ENCODE assay signal across 8 mouse cellular contexts in genomic region chr12:25099563-25100408, GRCm38 (mm10). TPM values are rescaled to one million over a fixed set of nuclear protein-coding genes. Genes with fewer than 3 reads are reported as not detected.
DNase-seq lines count a peak whose midpoint lies in the region; ATAC-seq lines count a peak whose summit lies in the region.

No protein-coding gene starts in this region.

- H3K9me3 ChIP-seq in forebrain, embryonic 15.5 days, result no peaks in the 10 kb centered on the region
- H3K9me3 ChIP-seq in hindbrain, embryonic 15.5 days, result no peaks in the 10 kb centered on the region

- no peak for ATAC-seq in forebrain, embryonic 15.5 days (replicated peaks)
- ATAC-seq in hindbrain, embryonic 15.5 days (ENCODE audit: low FRiP score, low read depth), result no peak
- no peak for ATAC-seq in activated CD4-positive, CD25-positive, alpha-beta regulatory T cell, adult 4 months

- H3K36me3 ChIP-seq in forebrain, embryonic 15.5 days, result no peaks in the 10 kb centered on the region
- no peaks in the 10 kb centered on the region for H3K36me3 ChIP-seq in hindbrain, embryonic 15.5 days

- peak overlapping the region; percentile 95 for H3K4me2 ChIP-seq in forebrain, embryonic 15.5 days (replicated peaks)
- peak overlapping the region; percentile 98 for H3K4me2 ChIP-seq in hindbrain, embryonic 15.5 days

- H3K4me3 ChIP-seq in forebrain, embryonic 15.5 days, result peak overlapping the region; percentile 85
- H3K4me3 ChIP-seq in hindbrain, embryonic 15.5 days, result peak overlapping the region; percentile 64

- H3K27me3 ChIP-seq in forebrain, embryonic 15.5 days, result no peaks in the 10 kb centered on the region
- 0 out of 2 replicates have a peak, but pooled peaks cover 3% of the 10 kb centered on the region for H3K27me3 ChIP-seq in hindbrain, embryonic 15.5 days

- peaks cover 43% of the 10 kb centered on the region for H3K4me1 ChIP-seq in forebrain, embryonic 15.5 days
- H3K4me1 ChIP-seq in hindbrain, embryonic 15.5 days (replicated peaks), result peaks cover 51% of the 10 kb centered on the region

- intact Hi-C loops in left cerebral cortex, postnatal 14 days (cut with DNase I), result loop anchor here (2.0 to 10.0 kb wide), 7 partner anchors 63 to 1128 kb away; no protein-coding TSS in a partner anchor

- H3K27ac ChIP-seq in forebrain, embryonic 15.5 days (replicated peaks), result peak overlapping the region; percentile 93
- peak overlapping the region; percentile 91 for H3K27ac ChIP-seq in hindbrain, embryonic 15.5 days (replicated peaks)

- WGBS in forebrain, embryonic 15.5 days, result 1% methylated on average over 38 of the region's 38 CpGs
- under 1% methylated on average over 38 of the region's 38 CpGs for WGBS in hindbrain, embryonic 15.5 days

- DNase-seq in left cerebral cortex, adult 18-20 months (ENCODE audit: low spot score in 2 of 2), result peak; percentile 31 to 37
- no peak for DNase-seq in left cerebral cortex, postnatal 14 days (ENCODE audit: low spot score in 2 of 2)
- DNase-seq in brain, adult 2 months (ENCODE audit: low read depth, low spot score), result peak; percentile 43
- DNase-seq in liver, result peak; percentile 42
- DNase-seq in natural killer cell, adult 2 months (ENCODE audit: low spot score in 2 of 2), result peak; percentile 11 to 38

- H3K9ac ChIP-seq in forebrain, embryonic 15.5 days (replicated peaks), result peak overlapping the region; percentile 77
- H3K9ac ChIP-seq in hindbrain, embryonic 15.5 days, result peak overlapping the region; percentile 54

RNA-seq across cellular contexts. Expression of gene Id2, which starts 2.8 kb away (rescaled TPM):
- 100 to 1,000 TPM; 127 to 156 TPM for total RNA-seq in left cerebral cortex, adult 18-20 months (2021)
- total RNA-seq in left cerebral cortex, postnatal 14 days (2021), result 100 to 1,000 TPM; 166 to 175 TPM
- 509 and 581 TPM in 2 replicates for polyA plus RNA-seq in forebrain, embryonic 15.5 days (2015; fragmentation: Nextera tagmentation; extraction: Ambion mirVana)
- 279 and 312 TPM in 2 replicates for polyA plus RNA-seq in hindbrain, embryonic 15.5 days (2015; fragmentation: Nextera tagmentation; extraction: Ambion mirVana)
- polyA plus RNA-seq in activated CD4-positive, CD25-positive, alpha-beta regulatory T cell, adult 4 months (2017; shearing (Covaris generic)), result 100 to 1,000 TPM; 302 to 334 TPM

Comparison
In these comparisons a context has a peak if more than half of its experiments do, and no peak if none do; other contexts are left out.
1. DNase-seq: peak in left cerebral cortex, adult 18-20 months (2 of 2), brain, adult 2 months (single experiment), liver (single experiment) and natural killer cell, adult 2 months (2 of 2); none in left cerebral cortex, postnatal 14 days (0 of 2).